Mouse (Mus musculus) intestine, postnatal 0 days (tissue): ENCODE measurements around the gene Syn3. TPM values are rescaled to one million over a fixed set of nuclear protein-coding genes. Genes with fewer than 3 reads are reported as not detected.

Experiments used
- ATAC-seq: fragments of 200-750 bp; cut with Nextera tagmentation; 2 replicates; pipeline ENCODE4 v1.8.0; 2017; ENCODE audit warnings: mild to moderate bottlenecking, moderate TSS enrichment, moderate library complexity
- H3K27ac ChIP-seq: fragments of 300-500 bp; sonication (generic); 2 replicates; pipeline ENCODE4 v1.5.1; 2014; ENCODE audit warnings: mild to moderate bottlenecking, low read depth, low read length, moderate library complexity
- H3K27me3 ChIP-seq: fragments of 300-500 bp; sonication (generic); replicated peaks from 2 replicates; pipeline ENCODE4 v1.6.1; 2014; ENCODE audit warnings: low read length, mixed read lengths; ENCODE audit not compliant: control insufficient read depth, insufficient read depth
- H3K36me3 ChIP-seq: fragments of 300-500 bp; sonication (generic); 2 replicates; pipeline ENCODE4 v1.6.1; 2014; ENCODE audit warnings: mild to moderate bottlenecking, moderate library complexity; ENCODE audit not compliant: control insufficient read depth, insufficient read depth
- H3K4me1 ChIP-seq: fragments of 300-500 bp; sonication (generic); replicated peaks from 2 replicates; pipeline ENCODE4 v1.6.1; 2014; ENCODE audit warnings: antibody characterized with exemption, low read length, mixed read lengths; ENCODE audit not compliant: control insufficient read depth, insufficient read depth
- H3K4me2 ChIP-seq: fragments of 300-500 bp; sonication (generic); replicated peaks from 2 replicates; pipeline ENCODE4 v1.6.1; 2014; ENCODE audit warnings: low read depth, mild to moderate bottlenecking, moderate library complexity
- H3K4me3 ChIP-seq: fragments of 300-500 bp; sonication (generic); 2 replicates; pipeline ENCODE4 v1.5.1; 2014; ENCODE audit warnings: low read depth, low read length
- H3K9ac ChIP-seq: fragments of 300-500 bp; sonication (generic); 2 replicates; pipeline ENCODE4 v1.6.1; 2014; ENCODE audit warnings: mild to moderate bottlenecking, low read depth, low read length
- H3K9me3 ChIP-seq: fragments of 300-500 bp; sonication (generic); 2 replicates; pipeline ENCODE4 v1.6.1; 2016; ENCODE audit warnings: mixed run types; ENCODE audit not compliant: control insufficient read depth
- CTCF ChIP-seq: sonication (generic); IDR thresholded peaks from 2 replicates; pipeline ENCODE4 v1.5.1; 2016; ENCODE audit warnings: low read depth, mild to moderate bottlenecking, control low read depth, antibody characterized with exemption, moderate library complexity
- WGBS: fragments of 180-500 bp; shearing (Covaris S2); extraction: QIAGEN DNeasy Blood & Tissue Kit; methylation state at CpG from one replicate; pipeline ENCODE4 v1.1.7; 2014; 5-methylcytosine and 5-hydroxymethylcytosine counted together
- polyA plus RNA-seq: library from polyadenylated mRNA; unstranded; fragments of >200 nt; fragmentation: Nextera tagmentation; extraction: Ambion mirVana; gene quantifications from 2 replicates; pipeline ENCODE4 v1.2.1, GENCODE M21; 2015

Syn3 gene
- polyA plus RNA-seq, 1 experiment from 2014 or later = 1.1 TPM

- Histone ChIP-seq H3K9me3 (no peaks in the 10 kb centered on the region), H3K4me3 (no peak overlapping the region), H3K36me3 (no peaks in the 10 kb centered on the region), H3K27ac (no peak overlapping the region), H3K27me3 (no peaks in the 10 kb centered on the region), H3K9ac (no peak overlapping the region), H3K4me2 (no peak overlapping the region), H3K4me1 (0 out of 2 replicates have a peak, but pooled peaks cover 4% of the 10 kb centered on the region)
- 74% methylated on average over 6 of the region's 6 CpGs for WGBS
- no peak for TF ChIP-seq CTCF
- ATAC-seq = no peak
Measured at GRCm38 (mm10) chr10:86298326-86298725, 200.4 kb downstream of the Syn3 start.

GRCm38 (mm10) chr10:86297307-86297706 is 201.4 kb downstream of the Syn3 start:
- H3K36me3 ChIP-seq = no peaks in the 10 kb centered on the region
- H3K27ac ChIP-seq = no peak overlapping the region
- WGBS = 91% methylated on average over 2 of the region's 2 CpGs
- no peak overlapping the region for H3K9ac ChIP-seq
- TF ChIP-seq CTCF = no peak
- no peaks in the 10 kb centered on the region for H3K27me3 ChIP-seq
- 0 out of 2 replicates have a peak, but pooled peaks cover 4% of the 10 kb centered on the region for H3K4me1 ChIP-seq
- H3K9me3 ChIP-seq = no peaks in the 10 kb centered on the region
- H3K4me2 ChIP-seq = no peak overlapping the region
- no peak overlapping the region for H3K4me3 ChIP-seq
- ATAC-seq = no peak

- ATAC-seq = peak; percentile 42; the same call in 1 of the 2 replicates
- Histone ChIP-seq H3K4me1 (0 out of 2 replicates have a peak, but pooled peaks cover 4% of the 10 kb centered on the region), H3K27me3 (no peaks in the 10 kb centered on the region), H3K36me3 (no peaks in the 10 kb centered on the region), H3K27ac (no peak overlapping the region), H3K4me3 (no peak overlapping the region), H3K9me3 (no peaks in the 10 kb centered on the region), H3K4me2 (peak overlapping the region; percentile 49), H3K9ac (no peak overlapping the region)
- TF ChIP-seq CTCF = peak; percentile 96
- WGBS = 8% methylated on average over 14 of the region's 14 CpGs
Measured at GRCm38 (mm10) chr10:86296111-86296510, 202.6 kb downstream of the Syn3 start.

GRCm38 (mm10) chr10:86295454-86296098 is 203.1 kb downstream of the Syn3 start:
- no peak overlapping the region for H3K4me3 ChIP-seq
- H3K9me3 ChIP-seq = no peaks in the 10 kb centered on the region
- TF ChIP-seq CTCF = no peak
- H3K27me3 ChIP-seq = no peaks in the 10 kb centered on the region
- peak overlapping the region; percentile 49 for H3K4me2 ChIP-seq
- H3K4me1 ChIP-seq = 0 out of 2 replicates have a peak, but pooled peaks cover 4% of the 10 kb centered on the region
- ATAC-seq = no peak
- H3K27ac ChIP-seq = no peak overlapping the region
- no peaks in the 10 kb centered on the region for H3K36me3 ChIP-seq
- WGBS = 57% methylated on average over 13 of the region's 13 CpGs
- no peak overlapping the region for H3K9ac ChIP-seq

- no peak for ATAC-seq
- Histone ChIP-seq H3K27ac (no peak overlapping the region), H3K4me1 (0 out of 2 replicates have a peak, but pooled peaks cover 4% of the 10 kb centered on the region), H3K9me3 (no peaks in the 10 kb centered on the region), H3K4me2 (no peak overlapping the region), H3K36me3 (no peaks in the 10 kb centered on the region), H3K9ac (no peak overlapping the region), H3K27me3 (no peaks in the 10 kb centered on the region), H3K4me3 (no peak overlapping the region)
- TF ChIP-seq CTCF = no peak
- WGBS = 64% methylated on average over 10 of the region's 10 CpGs
Measured at GRCm38 (mm10) chr10:86294599-86295365, 203.9 kb downstream of the Syn3 start.

- WGBS = 85% methylated on average over 1 of the region's 1 CpGs
Measured at GRCm38 (mm10) chr10:86293880-86294279, 204.8 kb downstream of the Syn3 start.

More at GRCm38 (mm10) chr10:86293880-86294279, 204.8 kb downstream of the Syn3 start:
- no peak overlapping the region for H3K9ac ChIP-seq
- H3K36me3 ChIP-seq = no peaks in the 10 kb centered on the region
- peak; percentile 54 for TF ChIP-seq CTCF
- H3K27me3 ChIP-seq = no peaks in the 10 kb centered on the region
- H3K4me1 ChIP-seq = 0 out of 2 replicates have a peak, but pooled peaks cover 4% of the 10 kb centered on the region
- no peak overlapping the region for H3K4me3 ChIP-seq
- ATAC-seq = no peak
- H3K9me3 ChIP-seq = no peaks in the 10 kb centered on the region
- no peak overlapping the region for H3K4me2 ChIP-seq
- H3K27ac ChIP-seq = no peak overlapping the region
